Mouse (Mus musculus): ENCODE data around the gene Vipr2. TPM values are rescaled to one million over a fixed set of nuclear protein-coding genes. Genes with fewer than 3 reads are reported as not detected.

Vipr2 gene
- total and polyA plus RNA-seq, 3 experiments: 0.16 TPM; not detected in 2

GRCm38 (mm10) chr12:116130936-116131335, 53.4 kb downstream of the Vipr2 start:
- ATAC-seq (ENCODE audit: extremely low read depth, insufficient number of reproducible peaks, low FRiP score, poor library complexity, severe bottlenecking) (no peak), DNase-seq (ENCODE audit: low spot score) (no peak)
- Histone ChIP-seq H3K4me1 (ENCODE audit: insufficient read depth, low read depth, low read length) (no peaks in the 10 kb centered on the region), H3K4me3 (ENCODE audit: low read depth, low read length) (no peak overlapping the region), H3K9me3 (replicated peaks) (no peaks in the 10 kb centered on the region), H3K27me3 (ENCODE audit: insufficient read depth, low read length) (no peaks in the 10 kb centered on the region), H3K36me3 (replicated peaks) (no peaks in the 10 kb centered on the region)
- no peak for TF ChIP-seq TAL1 (conservative IDR thresholded peaks at IDR 0.05; ENCODE audit: low read depth, low read length)
- TF ChIP-seq GATA1 (IDR thresholded peaks at IDR 0.05; ENCODE audit: borderline replicate concordance, low read length): no peak
- no peak for TF ChIP-seq GATA2 (IDR thresholded peaks at IDR 0.05; ENCODE audit: borderline replicate concordance, low read depth, low read length)
- TF ChIP-seq CTCF (IDR thresholded peaks at IDR 0.05; ENCODE audit: low read depth, low read length): no peak
- TF ChIP-seq POLR2AphosphoS5 (IDR thresholded peaks at IDR 0.05; ENCODE audit: insufficient replicate concordance, low read depth, low read length): no peak

GRCm38 (mm10) chr12:116132909-116133308, 55.4 kb downstream of the Vipr2 start:
- Histone ChIP-seq H3K36me3 (replicated peaks) (no peaks in the 10 kb centered on the region), H3K27me3 (ENCODE audit: insufficient read depth, low read length) (peaks cover 1% of the 10 kb centered on the region; the same call in 1 of the 2 replicates), H3K4me1 (ENCODE audit: insufficient read depth, low read depth, low read length) (no peaks in the 10 kb centered on the region), H3K9me3 (replicated peaks) (no peaks in the 10 kb centered on the region), H3K4me3 (ENCODE audit: low read depth, low read length) (no peak overlapping the region)
- ATAC-seq (ENCODE audit: extremely low read depth, insufficient number of reproducible peaks, low FRiP score, poor library complexity, severe bottlenecking) (no peak), DNase-seq (ENCODE audit: low spot score) (no peak)
- no peak for TF ChIP-seq CTCF (IDR thresholded peaks at IDR 0.05; ENCODE audit: low read depth, low read length)

- no peaks in the 10 kb centered on the region for H3K36me3 ChIP-seq (replicated peaks)
- no peaks in the 10 kb centered on the region for H3K4me1 ChIP-seq (ENCODE audit: insufficient read depth, low read depth, low read length)
- ATAC-seq (ENCODE audit: extremely low read depth, insufficient number of reproducible peaks, low FRiP score, poor library complexity, severe bottlenecking) (no peak), DNase-seq (ENCODE audit: low spot score) (no peak)
- no peak overlapping the region for H3K4me3 ChIP-seq (ENCODE audit: low read depth, low read length)
- no peaks in the 10 kb centered on the region for H3K9me3 ChIP-seq (replicated peaks)
- H3K27me3 ChIP-seq (ENCODE audit: insufficient read depth, low read length): peaks cover 2% of the 10 kb centered on the region; the same call in 1 of the 2 replicates
- no peak for TF ChIP-seq GATA2 (IDR thresholded peaks at IDR 0.05; ENCODE audit: borderline replicate concordance, low read depth, low read length)
- TF ChIP-seq POLR2AphosphoS5 (IDR thresholded peaks at IDR 0.05; ENCODE audit: insufficient replicate concordance, low read depth, low read length): no peak
- no peak for TF ChIP-seq TAL1 (conservative IDR thresholded peaks at IDR 0.05; ENCODE audit: low read depth, low read length)
- no peak for TF ChIP-seq CTCF (IDR thresholded peaks at IDR 0.05; ENCODE audit: low read depth, low read length)
- no peak for TF ChIP-seq GATA1 (IDR thresholded peaks at IDR 0.05; ENCODE audit: borderline replicate concordance, low read length)
These were observed 58.4 kb downstream of the Vipr2 start for GRCm38 (mm10) chr12:116135906-116136305.

GRCm38 (mm10) chr12:116138322-116139205, 61.0 kb downstream of the Vipr2 start:
- Histone ChIP-seq H3K4me3 (ENCODE audit: low read depth, low read length) (no peak overlapping the region), H3K27me3 (ENCODE audit: insufficient read depth, low read length) (peaks cover 2% of the 10 kb centered on the region; the same call in 1 of the 2 replicates), H3K36me3 (replicated peaks) (no peaks in the 10 kb centered on the region), H3K4me1 (ENCODE audit: insufficient read depth, low read depth, low read length) (no peaks in the 10 kb centered on the region), H3K9me3 (replicated peaks) (no peaks in the 10 kb centered on the region)
- no peak for DNase-seq (ENCODE audit: low spot score)
- TF ChIP-seq GATA2 (IDR thresholded peaks at IDR 0.05; ENCODE audit: borderline replicate concordance, low read depth, low read length): no peak
- no peak for TF ChIP-seq POLR2AphosphoS5 (IDR thresholded peaks at IDR 0.05; ENCODE audit: insufficient replicate concordance, low read depth, low read length)
- TF ChIP-seq GATA1 (IDR thresholded peaks at IDR 0.05; ENCODE audit: borderline replicate concordance, low read length): no peak
- no peak for TF ChIP-seq TAL1 (conservative IDR thresholded peaks at IDR 0.05; ENCODE audit: low read depth, low read length)
- TF ChIP-seq CTCF (IDR thresholded peaks at IDR 0.05; ENCODE audit: low read depth, low read length): no peak
- ATAC-seq (ENCODE audit: extremely low read depth, insufficient number of reproducible peaks, low FRiP score, poor library complexity, severe bottlenecking): no peak

- TF ChIP-seq CTCF (IDR thresholded peaks at IDR 0.05; ENCODE audit: low read depth, low read length): no peak
- TF ChIP-seq GATA1 (IDR thresholded peaks at IDR 0.05; ENCODE audit: borderline replicate concordance, low read length): no peak
- TF ChIP-seq TAL1 (conservative IDR thresholded peaks at IDR 0.05; ENCODE audit: low read depth, low read length): no peak
- no peak for TF ChIP-seq POLR2AphosphoS5 (IDR thresholded peaks at IDR 0.05; ENCODE audit: insufficient replicate concordance, low read depth, low read length)
- TF ChIP-seq GATA2 (IDR thresholded peaks at IDR 0.05; ENCODE audit: borderline replicate concordance, low read depth, low read length): no peak
- DNase-seq (ENCODE audit: low spot score) (no peak), ATAC-seq (ENCODE audit: extremely low read depth, insufficient number of reproducible peaks, low FRiP score, poor library complexity, severe bottlenecking) (no peak)
- H3K4me3 ChIP-seq (ENCODE audit: low read depth, low read length): no peak overlapping the region
- H3K36me3 ChIP-seq (replicated peaks): no peaks in the 10 kb centered on the region
- no peaks in the 10 kb centered on the region for H3K9me3 ChIP-seq (replicated peaks)
- no peaks in the 10 kb centered on the region for H3K4me1 ChIP-seq (ENCODE audit: insufficient read depth, low read depth, low read length)
- H3K27me3 ChIP-seq (ENCODE audit: insufficient read depth, low read length): peaks cover 2% of the 10 kb centered on the region; the same call in 1 of the 2 replicates
These were observed 63.1 kb downstream of the Vipr2 start for GRCm38 (mm10) chr12:116140605-116141004.

GRCm38 (mm10) chr12:116141816-116142215, 64.3 kb downstream of the Vipr2 start:
- Histone ChIP-seq H3K4me1 (ENCODE audit: insufficient read depth, low read depth, low read length) (no peaks in the 10 kb centered on the region), H3K36me3 (replicated peaks) (no peaks in the 10 kb centered on the region), H3K9me3 (replicated peaks) (no peaks in the 10 kb centered on the region), H3K4me3 (ENCODE audit: low read depth, low read length) (no peak overlapping the region), H3K27me3 (ENCODE audit: insufficient read depth, low read length) (peaks cover 2% of the 10 kb centered on the region; the same call in 1 of the 2 replicates)
- no peak for ATAC-seq (ENCODE audit: extremely low read depth, insufficient number of reproducible peaks, low FRiP score, poor library complexity, severe bottlenecking)
- TF ChIP-seq TAL1 (conservative IDR thresholded peaks at IDR 0.05; ENCODE audit: low read depth, low read length) (no peak), POLR2AphosphoS5 (IDR thresholded peaks at IDR 0.05; ENCODE audit: insufficient replicate concordance, low read depth, low read length) (no peak), GATA2 (IDR thresholded peaks at IDR 0.05; ENCODE audit: borderline replicate concordance, low read depth, low read length) (no peak), CTCF (IDR thresholded peaks at IDR 0.05; ENCODE audit: low read depth, low read length) (no peak), GATA1 (IDR thresholded peaks at IDR 0.05; ENCODE audit: borderline replicate concordance, low read length) (no peak)
- no peak for DNase-seq (ENCODE audit: low spot score)

All from G1E (cell line).